Mouse (Mus musculus) splenic B cell, adult 2 months (primary cell): ENCODE measurements around the gene Rundc1.
"Not testable (repeated sequence)": the region's sequence is repeated elsewhere in the genome, so short reads cannot be mapped to it uniquely, and the experiment has no call there.

Experiments used
- DNase-seq: peaks from one replicate; pipeline ENCODE4 v3.0.0-alpha.2; 2011; ENCODE audit warnings: low read depth, low spot score
- H3K27me3 ChIP-seq: 2 replicates; pipeline ENCODE4 v1.6.1; 2012; ENCODE audit warnings: mild to moderate bottlenecking, low read length, moderate library complexity, mixed read lengths; ENCODE audit not compliant: control insufficient read depth, poor library complexity, insufficient read depth, severe bottlenecking
- H3K36me3 ChIP-seq: 2 replicates; pipeline ENCODE4 v1.6.1; 2012; ENCODE audit warnings: mild to moderate bottlenecking, low read length, moderate library complexity, mixed read lengths; ENCODE audit not compliant: control insufficient read depth, poor library complexity, insufficient read depth, severe bottlenecking

Rundc1 gene

GRCm38 (mm10) chr11:101424925-101425813 lies at the start of gene Rundc1, which contains the start of gene Ptges3l:
Gene Rundc1, plus strand, starts transcription at chr11:101425085.
Gene Ptges3l, minus strand, starts transcription at chr11:101425333.
- Histone ChIP-seq H3K27me3 (no peaks in the 10 kb centered on the region), H3K36me3 (peaks cover 4% of the 10 kb centered on the region; the same call in 1 of the 2 replicates)
- peak; percentile 98 for DNase-seq

GRCm38 (mm10) chr11:101378196-101378595 lies 46.7 kb upstream of the Rundc1 start:
- DNase-seq, H3K36me3 ChIP-seq, H3K27me3 ChIP-seq: not testable (repeated sequence)

- Histone ChIP-seq H3K36me3 (no peaks in the 10 kb centered on the region), H3K27me3 (no peaks in the 10 kb centered on the region)
- DNase-seq, result no peak
These were observed 46.0 kb upstream of the Rundc1 start for GRCm38 (mm10) chr11:101378926-101379325.

GRCm38 (mm10) chr11:101381817-101382216 lies 43.1 kb upstream of the Rundc1 start:
- DNase-seq, result no peak
- no peaks in the 10 kb centered on the region for H3K27me3 ChIP-seq

GRCm38 (mm10) chr11:101395110-101395509 lies 29.8 kb upstream of the Rundc1 start:
- peak; percentile 58 for DNase-seq
- H3K36me3 ChIP-seq, result no peaks in the 10 kb centered on the region
- H3K27me3 ChIP-seq, result no peaks in the 10 kb centered on the region

More at GRCm38 (mm10) chr11:101381817-101382216, 43.1 kb upstream of the Rundc1 start:
- no peaks in the 10 kb centered on the region for H3K36me3 ChIP-seq

- no peaks in the 10 kb centered on the region for H3K27me3 ChIP-seq
- DNase-seq, result peak; percentile 32
- no peaks in the 10 kb centered on the region; the same call in 1 of the 2 replicates for H3K36me3 ChIP-seq
These were observed 9.6 kb upstream of the Rundc1 start for GRCm38 (mm10) chr11:101415306-101415705.

- H3K36me3 ChIP-seq, result no peaks in the 10 kb centered on the region
- no peaks in the 10 kb centered on the region for H3K27me3 ChIP-seq
- DNase-seq, result peak; percentile 26
These were observed 8.3 kb upstream of the Rundc1 start for GRCm38 (mm10) chr11:101416433-101417100.

- H3K27me3 ChIP-seq, result no peaks in the 10 kb centered on the region
- peak; percentile 87 for DNase-seq
- no peaks in the 10 kb centered on the region for H3K36me3 ChIP-seq
These were observed 7.6 kb upstream of the Rundc1 start, which contains the start of gene Aarsd1 for GRCm38 (mm10) chr11:101417101-101417855. Gene Aarsd1, minus strand, starts transcription at chr11:101417615.

- Histone ChIP-seq H3K36me3 (no peaks in the 10 kb centered on the region), H3K27me3 (no peaks in the 10 kb centered on the region)
- DNase-seq, result no peak
These were observed 5.9 kb upstream of the Rundc1 start for GRCm38 (mm10) chr11:101418991-101419390.

GRCm38 (mm10) chr11:101419610-101420009 lies 5.3 kb upstream of the Rundc1 start:
- Histone ChIP-seq H3K27me3 (no peaks in the 10 kb centered on the region), H3K36me3 (no peaks in the 10 kb centered on the region)

GRCm38 (mm10) chr11:101420148-101420547 lies 4.7 kb upstream of the Rundc1 start:
- no peak for DNase-seq
- Histone ChIP-seq H3K36me3 (no peaks in the 10 kb centered on the region), H3K27me3 (no peaks in the 10 kb centered on the region)

More at GRCm38 (mm10) chr11:101419610-101420009, 5.3 kb upstream of the Rundc1 start:
- DNase-seq, result peak; percentile 28

GRCm38 (mm10) chr11:101424105-101424851 lies 607 bp upstream of the Rundc1 start, which contains the start of gene Gm27029:
Gene Gm27029, minus strand, starts transcription at chr11:101424796.
- Histone ChIP-seq H3K27me3 (no peaks in the 10 kb centered on the region), H3K36me3 (0 out of 2 replicates have a peak, but pooled peaks cover 2% of the 10 kb centered on the region)
- DNase-seq, result peak; percentile 15

- DNase-seq, result no peak
- Histone ChIP-seq H3K36me3 (peaks cover 4% of the 10 kb centered on the region), H3K27me3 (no peaks in the 10 kb centered on the region)
These were observed 1.3 kb downstream of the Rundc1 start for GRCm38 (mm10) chr11:101426165-101426564.

- no peaks in the 10 kb centered on the region for H3K27me3 ChIP-seq
- no peak for DNase-seq
- peaks cover 4% of the 10 kb centered on the region for H3K36me3 ChIP-seq
These were observed 6.4 kb downstream of the Rundc1 start for GRCm38 (mm10) chr11:101431327-101431726.
